Mouse (Mus musculus): ENCODE data around the gene Kat7. TPM values are rescaled to one million over a fixed set of nuclear protein-coding genes. Genes with fewer than 3 reads are reported as not detected.

Gene Kat7
- polyA plus RNA-seq, 1 experiment from 2014 or later = 85.0 TPM

Other genes with a start within 250 kb of the Kat7 start
- gene Itga3, start 233.4 kb downstream of the Kat7 start, polyA plus RNA-seq (2015; fragmentation: Nextera tagmentation; extraction: Ambion mirVana) = 25.5 and 25.8 TPM in 2 replicates
- 1.1 TPM in 2 replicates for gene Dlx3, start 190.1 kb downstream of the Kat7 start, polyA plus RNA-seq (2015; fragmentation: Nextera tagmentation; extraction: Ambion mirVana)
- gene Dlx4, start 164.0 kb downstream of the Kat7 start, polyA plus RNA-seq (2015; fragmentation: Nextera tagmentation; extraction: Ambion mirVana) = 0.08 TPM in 1 of 2 replicates, not detected in the other
- 0.12 TPM in 1 of 2 replicates, not detected in the other for gene Tac4, start 48.7 kb downstream of the Kat7 start, polyA plus RNA-seq (2015; fragmentation: Nextera tagmentation; extraction: Ambion mirVana)
- 9.9 and 10.1 TPM in 2 replicates for gene Fam117a, start 26.8 kb upstream of the Kat7 start, polyA plus RNA-seq (2015; fragmentation: Nextera tagmentation; extraction: Ambion mirVana)
- 99.2 and 102 TPM in 2 replicates for gene Slc35b1, start 74.4 kb upstream of the Kat7 start, polyA plus RNA-seq (2015; fragmentation: Nextera tagmentation; extraction: Ambion mirVana)
- 141 and 155 TPM in 2 replicates for gene Spop, start 103.8 kb upstream of the Kat7 start, polyA plus RNA-seq (2015; fragmentation: Nextera tagmentation; extraction: Ambion mirVana)
- 0.36 and 0.62 TPM in 2 replicates for gene Nxph3, start 204.3 kb upstream of the Kat7 start, polyA plus RNA-seq (2015; fragmentation: Nextera tagmentation; extraction: Ambion mirVana)

Data from kidney, embryonic 16.5 days (tissue).